14 mouse cellular contexts compared by ENCODE assay signal in genomic region chr2:103200313-103200712, GRCm38 (mm10).
"Had no signal": no experiment of that assay in that cellular context is flagged by ENCODE, and none has a peak within 500 bp of the region (broad histone marks: within the 10 kb centered on the region; RNA-seq: fewer than 3 reads in every experiment).

No protein-coding gene starts in this region.

- H3K4me1 ChIP-seq: neural tube, embryonic 12.5 days had no signal

- H3K27me3 ChIP-seq: neural tube, embryonic 12.5 days had no signal

- H3K36me3 ChIP-seq: neural tube, embryonic 12.5 days had no signal

- H3K9me3 ChIP-seq: megakaryocyte, embryonic 14.5 days; neural tube, embryonic 12.5 days had no signal

- H3K4me3 ChIP-seq: megakaryocyte, embryonic 14.5 days; neural tube, embryonic 12.5 days had no signal

- H3K4me2 ChIP-seq: lung, embryonic 14.5 days; midbrain, embryonic 11.5 days; neural tube, embryonic 12.5 days had no signal

- DNase-seq: lung, adult 18-20 months; lung, embryonic 14.5 days; midbrain, embryonic 14.5 days; right cerebral cortex, postnatal 25 days; right cerebral cortex, postnatal 4 days; spleen, adult 18-20 months; thymus, adult 18-20 months; thymus, postnatal 25 days; thymus, postnatal 4 days had no signal

- H3K27ac ChIP-seq: macrophage; neural tube, embryonic 12.5 days had no signal

- H3K9ac ChIP-seq: lung, embryonic 14.5 days; neural tube, embryonic 12.5 days had no signal

- ATAC-seq: midbrain, embryonic 16.5 days had no signal
